Mouse (Mus musculus) retina, embryonic 14.5 days (tissue): ENCODE data around the gene Ablim1.

Experiments used
- DNase-seq: peaks from one replicate; pipeline ENCODE4 v3.0.0-alpha.2; 2015; ENCODE audit warnings: low spot score

Gene Ablim1

DNA sequence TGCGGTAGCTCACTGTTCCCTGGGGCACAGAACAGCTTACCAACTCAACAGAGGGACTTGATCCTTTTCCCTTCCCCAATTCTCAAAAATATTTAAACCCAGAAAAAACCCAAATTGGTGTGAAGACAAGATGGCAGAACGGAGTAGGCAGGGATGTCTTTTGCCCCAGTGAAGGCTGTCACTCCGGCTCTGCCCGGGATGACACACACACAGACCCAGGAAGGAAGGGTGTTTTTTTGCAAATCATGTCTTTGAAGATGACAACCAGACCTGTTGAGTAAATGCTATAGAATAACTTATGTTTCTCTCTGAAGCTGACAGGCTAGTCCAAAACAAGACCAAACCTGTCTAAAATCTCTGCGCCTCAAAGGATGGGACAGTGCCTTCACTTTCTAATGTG lies 187.2 kb downstream of the Ablim1 start:
- DNase-seq: no peak

DNA sequence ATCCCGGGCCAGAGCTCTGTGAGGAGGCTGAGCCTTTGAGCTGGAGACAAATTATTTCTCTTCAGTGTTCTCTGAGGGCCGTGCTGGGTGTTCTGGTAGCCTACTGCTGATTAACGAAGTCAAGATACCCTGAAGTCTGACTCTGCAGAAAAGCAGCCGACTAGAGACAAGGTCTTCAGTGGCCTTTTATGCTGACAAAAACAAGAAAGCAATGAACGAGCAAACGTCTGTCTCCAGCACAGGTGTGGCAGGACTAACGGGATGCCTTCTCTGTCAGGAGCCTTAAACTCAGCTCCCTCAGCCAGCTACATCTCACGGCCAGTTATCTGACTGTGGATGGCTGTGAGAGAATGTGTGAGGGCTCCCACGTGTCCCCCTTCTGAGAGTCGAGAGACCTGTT lies 187.8 kb downstream of the Ablim1 start:
- no peak for DNase-seq

DNA sequence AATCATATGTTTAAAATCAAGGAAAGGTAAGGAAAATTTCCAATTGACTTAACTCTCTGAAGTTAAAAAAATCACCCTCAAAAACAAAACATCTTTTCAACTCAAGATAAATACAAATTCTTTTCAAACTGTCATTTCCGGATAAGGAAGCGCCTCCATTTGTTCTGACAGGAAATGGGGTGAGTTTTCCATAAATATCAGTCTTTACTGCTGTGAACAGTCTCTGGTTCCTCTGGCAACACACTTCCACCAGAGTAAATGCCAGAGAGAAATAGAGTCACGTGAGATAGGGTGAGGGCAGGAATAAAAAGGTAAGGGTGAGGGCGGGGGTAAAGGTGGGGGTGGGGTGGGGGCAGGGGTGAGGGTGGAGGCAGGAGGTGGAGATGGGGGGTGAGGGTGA lies 189.8 kb downstream of the Ablim1 start:
- no peak for DNase-seq

DNA sequence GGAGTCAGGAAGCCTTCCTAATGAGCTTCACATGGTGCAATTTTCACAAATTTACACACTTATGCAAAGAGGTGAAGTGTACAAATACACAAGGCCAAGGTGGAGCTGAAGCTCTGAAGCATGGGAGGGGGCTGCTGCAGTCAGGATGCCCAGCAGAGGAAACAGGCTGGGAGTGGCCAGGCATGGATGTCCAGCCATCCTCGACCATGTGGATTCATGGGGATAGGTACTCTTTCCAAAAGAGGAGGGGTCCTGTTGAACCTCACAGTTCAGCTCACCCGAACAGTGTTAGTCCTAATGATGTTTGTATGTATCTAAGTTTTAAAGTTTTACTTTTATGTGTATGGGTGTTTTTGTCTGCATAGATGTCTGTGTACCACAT lies 190.6 kb downstream of the Ablim1 start:
- no peak for DNase-seq

DNA sequence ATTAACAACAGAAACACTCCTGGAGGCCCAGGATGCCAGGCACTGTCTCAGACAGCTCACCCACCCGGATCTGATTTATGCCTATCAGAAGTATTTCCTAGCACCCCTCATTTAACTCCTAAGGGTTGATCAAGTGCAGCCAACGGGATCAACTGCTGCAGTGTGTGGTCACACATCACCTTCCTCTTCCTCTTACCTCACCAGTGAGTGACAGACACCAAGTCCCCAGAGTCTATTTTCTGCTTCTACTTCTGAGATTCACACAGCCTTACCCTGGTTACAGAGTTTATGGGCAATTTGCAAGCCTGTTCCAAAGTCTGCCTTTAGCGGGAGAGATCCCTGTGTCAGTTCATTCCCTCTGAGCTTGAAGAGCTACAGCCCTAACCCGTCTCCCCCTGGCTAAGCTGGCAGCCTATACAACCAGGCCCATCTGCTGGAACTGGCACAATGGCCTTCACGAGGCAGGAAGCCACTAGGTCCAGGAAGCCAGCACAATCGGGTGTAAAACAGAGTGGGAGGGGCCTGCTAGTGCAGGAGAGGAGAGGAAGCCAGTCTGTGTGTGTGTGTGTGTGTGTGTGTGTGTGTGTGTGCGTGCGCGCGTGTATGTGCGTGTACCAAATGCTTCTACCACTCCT lies 191.1 kb downstream of the Ablim1 start:
- no peak for DNase-seq

DNA sequence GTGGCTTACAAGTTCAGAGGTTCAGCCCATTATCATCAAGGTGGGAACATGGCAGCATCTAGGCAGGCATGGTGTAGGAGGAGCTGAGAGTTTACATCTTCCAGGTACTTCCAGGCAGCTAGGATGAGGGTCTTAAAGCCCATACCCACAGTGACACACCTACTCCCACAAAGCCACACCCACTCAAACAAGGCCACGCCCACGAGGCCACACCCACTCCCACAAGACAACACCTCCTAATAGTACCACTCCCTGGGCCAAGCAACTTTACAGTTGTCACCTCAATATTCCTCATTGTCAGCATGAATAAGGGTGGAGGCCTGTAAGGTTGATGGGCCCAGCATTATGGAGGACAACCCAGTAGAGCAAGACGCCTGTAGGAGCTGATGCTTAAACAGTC lies 192.5 kb downstream of the Ablim1 start:
- DNase-seq: no peak

DNA sequence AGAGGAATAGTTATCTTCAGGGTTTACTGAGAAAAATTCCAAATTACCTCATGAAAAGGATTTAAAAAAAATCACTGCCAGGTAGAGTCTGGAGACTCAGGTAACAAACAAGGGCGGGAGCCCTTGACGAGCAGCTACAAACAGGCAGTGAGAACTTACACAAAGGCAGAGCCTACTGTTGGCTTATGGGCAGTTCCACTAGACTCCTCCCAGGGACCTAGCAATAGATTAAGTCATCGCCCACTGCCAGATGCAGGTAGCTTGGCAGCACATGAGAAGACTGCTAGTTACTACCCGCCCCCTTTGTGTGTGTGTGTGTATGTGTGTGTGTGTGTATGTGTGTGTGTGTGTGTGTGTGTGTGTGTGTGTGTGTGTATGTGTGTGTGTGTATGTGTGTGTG lies 193.7 kb downstream of the Ablim1 start:
- no peak for DNase-seq

DNA sequence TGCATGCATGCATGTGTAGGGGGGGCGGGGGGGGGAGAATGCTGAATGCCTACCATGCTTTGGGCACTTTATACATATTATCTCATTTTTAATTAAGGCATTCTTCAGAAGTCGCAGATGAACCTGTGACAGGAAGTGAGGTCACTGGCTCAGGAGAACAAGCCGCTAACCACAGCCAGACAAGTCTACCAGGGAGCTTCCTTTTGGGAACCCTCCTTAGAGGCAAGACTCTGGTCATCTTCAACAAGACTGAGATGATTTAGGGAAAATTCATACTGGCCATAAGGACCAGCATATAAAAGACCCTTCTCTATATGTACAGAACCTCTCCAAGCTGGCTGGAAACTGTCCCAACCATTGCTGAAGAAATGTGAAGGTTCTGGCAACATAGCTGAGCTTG lies 195.1 kb downstream of the Ablim1 start:
- no peak for DNase-seq

DNA sequence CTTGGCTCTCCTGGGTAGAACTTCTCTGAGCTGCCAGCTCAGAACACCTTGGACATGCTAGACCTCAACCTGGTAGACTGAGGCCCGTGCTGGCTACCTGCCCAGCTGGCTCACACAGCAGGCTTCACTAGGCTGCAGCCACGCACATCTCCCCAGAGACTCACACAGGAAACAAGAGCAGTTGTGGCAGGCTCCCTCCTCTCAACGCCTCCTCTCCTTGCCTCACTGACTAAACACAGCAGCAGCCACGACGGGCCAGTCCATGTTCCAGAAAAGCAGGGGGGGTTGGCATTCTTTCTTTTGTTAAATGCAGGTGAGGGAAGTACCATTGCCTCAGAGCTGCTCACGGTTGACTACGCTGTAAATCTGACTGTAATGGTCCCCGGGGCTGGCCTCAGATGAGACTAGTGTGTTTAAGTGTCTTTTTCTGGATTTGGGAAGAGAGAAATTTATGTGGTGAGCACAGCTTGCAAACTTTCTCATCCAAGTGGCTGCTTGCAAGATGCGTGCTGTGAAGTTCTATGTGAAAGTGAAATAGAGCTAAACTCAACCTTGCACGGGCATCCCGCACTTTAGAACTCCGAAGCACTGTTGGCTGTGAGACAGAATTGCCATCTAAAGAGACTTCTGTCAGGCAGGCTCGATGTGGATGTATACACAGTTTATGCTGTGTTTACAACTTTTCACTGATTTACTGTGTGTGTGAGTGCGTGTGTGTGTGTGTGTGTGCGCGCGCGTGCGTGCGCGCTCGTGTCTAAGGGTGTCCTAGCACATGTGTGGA lies 195.7 kb downstream of the Ablim1 start:
- peak; percentile 94 for DNase-seq

DNA sequence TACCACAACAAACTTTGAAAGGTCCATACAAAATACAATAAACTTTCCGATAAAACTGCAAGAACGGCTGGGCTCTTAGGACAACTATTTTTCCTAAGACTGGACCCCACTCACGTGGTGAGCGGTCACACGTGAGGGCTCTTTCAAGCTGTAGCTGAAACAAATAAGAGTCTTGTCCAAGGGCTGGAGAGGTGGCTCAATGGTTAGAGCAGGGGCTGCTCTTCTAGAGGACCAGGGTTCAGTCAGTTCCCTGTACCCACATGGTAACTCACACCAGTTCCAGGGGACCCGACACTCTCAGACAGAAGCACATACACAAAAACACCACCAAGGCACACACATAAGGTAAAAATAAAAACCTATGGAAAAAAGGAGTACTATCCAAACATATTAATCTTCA lies 197.0 kb downstream of the Ablim1 start:
- DNase-seq: peak; percentile 62

DNA sequence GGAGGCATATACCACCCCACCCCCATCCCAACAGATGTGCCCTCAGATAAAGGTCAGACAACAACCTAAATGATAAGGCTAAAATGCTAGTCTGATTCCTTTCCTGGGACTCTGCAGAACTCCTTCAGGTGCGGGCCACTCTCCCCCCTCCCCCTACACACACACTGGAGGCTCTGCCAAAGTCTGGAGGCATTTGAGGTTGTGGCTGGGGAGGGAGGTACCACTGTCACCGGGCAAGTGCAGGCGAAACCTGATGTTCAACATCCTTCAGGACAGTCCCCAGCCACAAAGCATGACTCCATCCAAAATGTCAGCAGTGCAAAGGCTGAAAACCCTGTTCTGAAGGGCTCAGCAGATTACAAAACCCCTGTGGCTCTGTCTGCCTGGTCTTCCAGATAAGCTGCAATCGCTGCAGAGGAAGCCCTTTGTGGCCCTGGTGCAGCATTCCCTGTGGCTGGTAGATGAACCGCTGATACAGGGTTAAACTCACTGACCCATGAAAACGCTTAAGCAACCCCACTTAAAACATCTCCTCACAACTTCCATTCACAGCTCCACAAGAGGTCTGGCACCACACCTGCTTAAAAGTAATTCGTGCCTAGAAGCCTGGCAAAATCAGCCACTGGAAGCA lies 197.7 kb downstream of the Ablim1 start:
- DNase-seq: peak; percentile 85

DNA sequence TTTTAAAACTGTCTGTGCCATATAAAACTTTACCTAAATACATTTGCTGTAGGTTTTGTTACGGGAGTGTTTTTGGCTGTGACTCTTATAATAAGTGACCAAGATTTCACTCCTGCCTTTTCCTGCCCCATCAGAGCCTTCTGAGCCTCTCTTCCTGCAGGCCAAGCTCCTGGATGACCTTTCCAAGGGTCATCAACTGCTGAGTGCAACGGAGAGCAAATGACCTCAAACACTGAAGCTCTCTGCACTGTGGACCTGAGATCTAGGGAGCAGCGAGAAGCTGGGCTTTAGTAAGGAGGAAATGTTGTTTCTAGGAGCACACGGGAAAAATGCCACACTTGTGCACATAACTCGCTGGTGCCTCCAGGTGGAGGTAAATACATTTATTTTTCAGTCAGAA lies 199.0 kb downstream of the Ablim1 start:
- no peak for DNase-seq

DNA sequence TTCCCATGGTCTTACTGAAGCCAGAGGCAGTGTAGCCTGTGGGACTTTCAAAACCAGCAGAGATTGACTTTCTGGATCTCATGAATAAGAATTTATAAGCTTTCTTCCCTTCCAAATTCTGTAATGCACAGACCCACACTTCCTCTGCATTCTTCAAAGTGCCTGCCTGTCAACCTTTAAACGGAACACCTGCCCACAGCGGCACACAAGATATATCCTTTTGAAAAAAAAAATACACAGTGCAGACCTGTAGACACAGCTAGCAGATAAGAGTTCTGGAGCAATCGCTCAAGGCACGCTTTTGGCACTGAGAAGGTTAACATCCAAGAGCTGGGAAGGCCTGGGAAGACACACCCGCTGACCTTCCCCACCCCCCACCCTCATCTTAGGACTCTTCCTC lies 199.8 kb downstream of the Ablim1 start:
- DNase-seq: no peak

DNA sequence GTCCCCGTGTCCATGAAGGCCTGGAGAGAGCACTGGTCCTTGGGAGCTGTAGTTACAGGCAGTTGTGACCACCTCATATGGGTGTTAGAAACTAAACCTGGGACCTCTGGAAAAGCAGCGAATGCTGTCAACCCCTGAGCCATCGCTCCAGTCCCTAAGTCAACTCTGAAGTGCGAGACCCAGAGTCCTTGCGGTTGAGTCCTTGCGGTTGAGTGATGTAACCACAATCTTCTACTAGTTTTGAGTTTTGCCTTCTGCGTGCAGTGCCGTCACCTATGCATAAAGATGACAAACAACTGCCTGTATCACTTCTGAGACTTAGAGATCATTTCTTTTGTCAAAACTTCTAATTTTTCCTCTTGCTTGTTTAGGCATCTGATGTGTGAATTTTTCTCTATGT lies 200.7 kb downstream of the Ablim1 start:
- no peak for DNase-seq

DNA sequence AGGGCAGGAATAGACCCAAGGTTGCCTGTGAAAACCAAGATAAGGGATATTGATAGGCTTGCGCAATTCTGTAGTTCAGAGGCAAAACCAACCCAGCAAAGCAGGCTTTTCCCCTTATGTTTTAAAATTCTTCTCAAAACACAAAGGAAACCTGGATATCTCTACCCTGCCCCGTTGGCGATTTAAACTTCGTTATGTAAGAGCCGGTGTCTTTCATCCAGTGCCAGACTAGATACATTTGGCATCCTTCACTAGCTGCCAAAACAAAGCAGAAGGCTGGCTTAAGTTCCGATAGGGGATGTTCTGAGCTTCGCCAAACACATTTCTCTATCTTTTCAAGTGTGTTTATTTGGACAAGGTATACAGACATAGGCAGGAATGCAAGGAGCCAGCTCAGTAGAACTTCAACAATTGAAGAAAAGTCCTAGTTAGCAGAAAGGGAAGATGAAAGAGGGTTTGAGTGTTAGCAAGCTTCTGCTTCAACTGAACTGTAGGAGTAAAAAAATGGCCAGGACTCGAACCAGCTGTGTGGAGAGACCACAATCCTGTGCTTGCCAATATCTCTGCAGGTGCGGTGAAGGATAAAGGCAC lies 201.8 kb downstream of the Ablim1 start:
- DNase-seq: no peak

DNA sequence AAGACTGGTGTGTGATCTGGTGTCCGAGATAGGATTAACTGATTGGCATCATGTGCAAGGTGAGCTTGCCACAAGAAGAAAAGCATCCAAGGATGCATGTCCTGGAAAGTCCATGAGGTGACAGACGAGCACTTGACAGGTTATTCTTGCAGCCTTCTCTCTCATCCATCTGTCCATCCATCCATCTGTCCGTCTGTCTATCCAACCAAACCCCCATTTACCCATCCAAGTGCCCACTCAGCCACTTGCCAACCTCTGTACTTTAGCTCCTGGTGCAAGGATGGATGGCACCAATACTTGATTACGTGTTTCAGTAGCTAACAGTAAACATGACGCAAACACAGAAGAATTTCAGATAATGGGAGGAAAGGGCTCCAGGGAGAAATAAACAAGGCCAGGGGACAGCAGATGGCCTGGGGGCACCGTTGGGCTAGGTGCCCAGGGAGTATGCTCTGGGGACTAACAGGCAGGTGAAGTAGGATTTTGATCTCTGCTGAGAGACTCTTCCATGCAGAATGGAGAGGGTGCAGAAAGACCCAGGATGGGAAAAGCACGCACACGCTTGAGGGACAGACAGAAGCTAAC lies 202.4 kb downstream of the Ablim1 start:
- DNase-seq: no peak

DNA sequence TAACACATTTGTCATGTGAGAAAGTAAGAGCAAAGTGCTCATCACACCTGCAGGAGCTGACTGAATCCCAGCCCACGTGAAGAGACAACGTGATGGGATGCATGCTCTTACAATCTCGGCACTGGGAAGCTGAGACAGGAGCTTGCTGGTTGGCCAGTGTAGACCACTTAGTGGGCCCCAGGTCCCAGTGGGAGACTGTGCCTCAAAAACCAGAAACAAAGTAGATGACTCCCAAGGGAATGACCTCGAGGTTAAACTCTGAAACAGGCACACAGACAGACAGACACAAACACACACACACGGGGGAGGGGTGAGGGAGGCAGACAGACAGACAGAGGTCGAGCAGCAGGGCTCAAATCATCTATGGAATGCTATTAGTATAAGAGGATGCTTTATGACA lies 203.4 kb downstream of the Ablim1 start:
- no peak for DNase-seq

DNA sequence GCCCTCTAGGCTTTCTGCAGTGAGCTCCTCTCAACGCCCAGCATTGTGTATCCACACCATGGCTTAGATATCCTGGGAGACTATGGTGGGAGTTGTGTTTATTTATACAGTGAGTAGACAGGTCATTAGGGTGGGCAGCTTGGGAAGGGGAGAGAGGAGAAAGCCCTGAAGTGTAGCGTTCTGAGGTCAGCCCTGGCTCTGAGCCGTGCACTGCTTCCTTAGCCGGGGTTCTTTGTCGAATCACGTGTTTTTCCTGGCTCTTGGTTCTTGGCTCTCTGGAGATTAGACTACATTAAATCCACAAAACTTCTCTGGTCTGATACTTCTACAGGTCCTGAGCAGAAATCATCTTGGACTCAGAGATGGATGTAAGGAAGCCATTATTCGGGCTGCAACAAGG lies 205.1 kb downstream of the Ablim1 start:
- DNase-seq: no peak

DNA sequence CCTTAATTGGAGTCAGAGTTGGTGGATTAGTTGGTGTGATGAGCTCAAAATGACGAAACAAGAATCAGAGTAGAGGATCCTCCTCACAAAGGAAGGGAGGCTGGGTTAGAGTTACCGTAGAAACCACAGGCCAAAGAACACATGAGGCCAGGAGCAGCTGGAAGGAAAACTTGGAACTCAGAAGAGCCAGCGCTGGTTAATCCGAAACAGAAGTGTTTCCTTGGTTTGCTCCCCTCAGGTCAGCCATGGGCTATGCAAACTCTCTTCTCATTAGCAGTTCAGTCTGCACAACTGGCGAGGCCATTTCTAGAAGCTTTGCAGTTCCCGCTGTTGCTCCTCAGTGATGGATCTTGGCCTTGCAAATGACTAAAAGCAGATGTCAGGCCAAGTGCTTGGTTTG lies 208.2 kb downstream of the Ablim1 start:
- DNase-seq: no peak

DNA sequence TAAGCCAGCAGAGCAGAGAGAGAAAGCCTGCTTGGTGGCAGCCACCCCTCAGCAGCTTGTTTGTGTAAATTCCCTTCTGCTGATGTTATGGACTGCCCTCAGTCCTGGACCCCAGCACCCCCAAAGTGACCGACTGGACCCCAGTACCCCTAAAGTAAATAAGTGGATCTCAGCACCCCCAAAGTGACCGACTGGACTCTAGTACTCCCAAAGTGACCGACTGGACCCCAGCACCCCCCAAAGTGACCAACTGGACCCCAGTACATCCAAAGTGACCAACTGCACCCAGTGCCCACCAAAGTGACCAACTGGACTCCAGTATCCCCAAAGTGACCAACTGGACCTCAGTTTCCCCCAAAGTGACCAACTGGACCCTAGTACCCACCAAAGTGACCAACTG lies 208.7 kb downstream of the Ablim1 start:
- no peak for DNase-seq

DNA sequence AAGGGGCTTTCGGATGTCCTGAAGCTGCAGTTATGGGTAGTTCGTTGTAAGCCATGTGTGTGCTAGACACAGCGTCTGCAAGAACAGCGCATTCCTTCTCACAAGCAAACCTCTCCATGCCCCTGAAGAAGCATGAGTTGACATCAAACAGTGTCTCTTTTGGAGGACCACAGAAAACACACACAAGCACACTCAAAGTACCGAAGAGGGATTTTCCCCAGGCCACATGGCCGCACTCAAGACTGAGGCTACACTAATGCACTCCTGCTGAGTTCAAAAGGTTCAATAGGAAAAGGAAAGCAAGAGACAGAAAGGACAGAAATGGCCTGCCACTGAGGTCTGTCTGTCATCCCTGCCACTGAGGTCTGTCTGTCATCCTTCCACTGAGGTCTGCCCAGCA lies 209.6 kb downstream of the Ablim1 start:
- DNase-seq: no peak

DNA sequence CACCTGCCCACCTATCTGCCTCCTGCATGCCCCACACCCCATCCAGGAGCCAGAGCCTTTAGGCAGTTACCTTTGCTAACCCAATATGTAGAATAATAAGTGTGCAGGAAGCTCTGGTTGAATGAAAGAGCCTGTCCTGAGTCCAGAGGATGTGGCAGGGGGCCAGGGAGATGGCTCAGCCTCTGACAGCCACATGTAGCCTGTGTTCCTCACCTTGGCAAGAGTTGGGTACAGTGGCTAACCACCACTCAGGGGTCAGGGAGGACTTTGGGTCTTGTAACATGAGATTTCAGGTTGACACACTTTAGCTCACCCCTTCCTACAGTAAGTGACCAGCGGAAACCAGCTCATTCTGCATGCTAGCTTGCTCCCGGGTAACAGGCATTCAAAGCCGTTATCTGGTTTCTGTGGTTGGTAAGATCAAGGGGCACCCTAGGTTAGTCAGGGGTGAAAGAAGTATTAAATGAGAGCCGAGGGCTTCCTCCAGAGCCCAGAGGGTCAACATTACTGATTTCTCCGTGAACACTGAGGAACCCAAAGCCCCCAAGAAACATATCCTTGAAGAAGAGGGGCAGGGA lies 210.5 kb downstream of the Ablim1 start:
- no peak for DNase-seq
